Mouse (Mus musculus): ENCODE data around the gene Ezh2. TPM values are rescaled to one million over a fixed set of nuclear protein-coding genes. Genes with fewer than 3 reads are reported as not detected.

Ezh2 gene
- polyA plus RNA-seq (2012; fragmentation: generic; extraction: Trizol) = 10 to 100 TPM in 1 of 2 experiments, 1 to 10 TPM in 1; 5.2 to 21.4 TPM

DNA sequence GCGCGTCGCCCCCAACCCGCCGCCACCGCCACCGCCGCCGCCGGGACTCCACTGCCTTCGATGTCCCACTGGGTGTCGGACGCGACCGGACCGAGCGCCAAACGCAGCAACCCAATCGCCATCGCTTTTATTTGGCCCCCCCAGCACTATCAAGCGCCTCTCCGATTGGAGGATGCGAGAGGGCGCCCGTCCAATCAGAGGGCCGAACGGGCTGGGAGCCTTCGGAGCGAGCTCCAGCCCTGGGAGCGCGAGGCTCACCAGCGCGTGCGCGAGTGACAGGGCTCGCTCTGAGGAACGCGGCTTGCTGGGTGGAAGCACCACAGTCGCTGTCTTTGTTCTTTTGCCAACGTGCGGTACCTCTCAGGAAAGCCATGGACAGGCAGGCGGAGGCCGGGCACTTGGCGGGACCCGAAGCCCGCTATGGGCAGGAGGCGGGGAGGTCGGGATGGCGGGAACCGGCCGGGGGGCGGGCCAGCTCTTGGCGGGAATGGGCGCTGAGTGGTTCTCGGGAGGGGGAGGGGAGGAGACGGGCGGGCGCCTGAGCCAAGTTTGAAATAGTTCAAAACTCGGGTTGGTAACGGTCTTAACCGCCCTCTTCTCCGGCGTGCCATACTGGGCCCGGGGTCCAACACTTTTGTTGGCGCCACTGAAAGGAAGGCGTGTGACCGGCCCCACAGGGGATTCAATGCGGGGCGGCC, at the start of gene Ezh2:
Gene Ezh2, minus strand, starts transcription at position 416 of the 698 bp plus-strand sequence.

Other genes with a start within 250 kb of the Ezh2 start
- gene Cul1, start 141.9 kb downstream of the Ezh2 start, polyA plus RNA-seq (2012; fragmentation: generic; extraction: Trizol) = 10 to 100 TPM in 1 of 2 experiments, 1 to 10 TPM in 1; 5.9 to 25.4 TPM
- 10 to 100 TPM in 1 of 2 experiments, 1 to 10 TPM in 1; 7.5 to 68.6 TPM for gene Pdia4, start 218.1 kb upstream of the Ezh2 start, polyA plus RNA-seq (2012; fragmentation: generic; extraction: Trizol)
- under 1 TPM; 0.04 to 0.61 TPM for gene Zfp786, start 235.5 kb upstream of the Ezh2 start, polyA plus RNA-seq (2012; fragmentation: generic; extraction: Trizol)
- gene Zfp398, start 240.3 kb upstream of the Ezh2 start, polyA plus RNA-seq (2012; fragmentation: generic; extraction: Trizol) = 1 to 10 TPM in 1 of 2 experiments, under 1 TPM in 1; 0.67 to 2.8 TPM